Mouse (Mus musculus) CH12.LX (cell line): ENCODE data around the gene Ypel1. TPM values are rescaled to one million over a fixed set of nuclear protein-coding genes. Genes with fewer than 3 reads are reported as not detected.
A peak's percentile ranks its signal among the peaks of the same experiment; 100 is the strongest.

Source experiments
- DNase-seq: peaks from one replicate; pipeline ENCODE4 v3.0.0-alpha.2; 2013; ENCODE audit errors: extremely low read depth
- H3K27ac ChIP-seq: 2 replicates; pipeline ENCODE4 v1.5.1; 2012; ENCODE audit warnings: low read depth, mild to moderate bottlenecking, control low read depth, moderate library complexity; ENCODE audit not compliant: insufficient read depth
- H3K27me3 ChIP-seq: replicated peaks from 2 replicates; pipeline ENCODE3; 2012; ENCODE audit warnings: inconsistent platforms
- H3K36me3 ChIP-seq, 2 experiments: replicated peaks in 1 of 2; 2 replicates each; pipeline versions ENCODE3 to v1.6.1; 2012; ENCODE audit warnings: inconsistent platforms in 1 of 2, low read length in 1 of 2, mild to moderate bottlenecking in 1 of 2, mixed read lengths in 1 of 2, moderate library complexity in 1 of 2; ENCODE audit not compliant: control insufficient read depth in 1 of 2, insufficient read depth in 1 of 2
- H3K4me1 ChIP-seq, 2 experiments: 2 replicates each; pipeline ENCODE4 v1.6.1; 2012; ENCODE audit warnings: inconsistent platforms in 1 of 2, moderate library complexity in 1 of 2; ENCODE audit not compliant: insufficient read depth in 2 of 2, control insufficient read depth in 1 of 2
- H3K4me2 ChIP-seq: 2 replicates; pipeline ENCODE4 v1.6.1; 2012; ENCODE audit warnings: low read depth, mild to moderate bottlenecking, control low read depth; ENCODE audit not compliant: poor library complexity, insufficient read depth, severe bottlenecking
- H3K4me3 ChIP-seq, 3 experiments: fragments of 150-350 bp in 1 of 3; sonication (generic) in 1 of 3; replicated peaks in 1 of 3; 2 replicates each; pipeline versions ENCODE3 to v1.5.1; 2011 to 2012; ENCODE audit warnings: low read depth in 2 of 3, low read length in 2 of 3, mild to moderate bottlenecking in 2 of 3, moderate library complexity in 2 of 3, control low read depth in 1 of 3, improper control_type of control experiment in 1 of 3, inconsistent platforms in 1 of 3, mixed read lengths in 1 of 3; ENCODE audit not compliant: poor library complexity in 1 of 3
- H3K79me2 ChIP-seq: replicated peaks from 2 replicates; pipeline ENCODE4 v1.6.1; 2012; ENCODE audit warnings: mild to moderate bottlenecking, moderate library complexity; ENCODE audit not compliant: control insufficient read depth, poor library complexity, insufficient read depth, severe bottlenecking; ENCODE audit errors: extremely low read depth
- H3K9ac ChIP-seq: 2 replicates; pipeline ENCODE4 v1.6.1; 2012; ENCODE audit warnings: low read depth, mild to moderate bottlenecking, control low read depth, moderate library complexity; ENCODE audit not compliant: insufficient read depth
- H3K9me3 ChIP-seq: replicated peaks from 2 replicates; pipeline ENCODE3; 2012; ENCODE audit warnings: low read length, inconsistent platforms, mixed read lengths
- CHD1 ChIP-seq: IDR thresholded peaks from 2 replicates; pipeline ENCODE4 v1.6.1; 2012; ENCODE audit warnings: low read depth, low read length, improper control_type of control experiment, inconsistent platforms
- E2F4 ChIP-seq: IDR thresholded peaks from 2 replicates; pipeline ENCODE4 v1.6.1; 2011; ENCODE audit warnings: low read depth, low read length, improper control_type of control experiment; ENCODE audit not compliant: insufficient replicate concordance
- ELF1 ChIP-seq: IDR thresholded peaks from 2 replicates; pipeline ENCODE4 v1.6.1; 2014; ENCODE audit warnings: low read depth, mild to moderate bottlenecking, inconsistent platforms, low read length, improper control_type of control experiment
- EP300 ChIP-seq: IDR thresholded peaks from 2 replicates; pipeline ENCODE4 v1.6.1; 2011; ENCODE audit warnings: low read length, improper control_type of control experiment
- GABPA ChIP-seq: IDR thresholded peaks from 2 replicates; pipeline ENCODE4 v1.6.1; 2012; ENCODE audit warnings: low read depth, low read length, improper control_type of control experiment, inconsistent platforms; ENCODE audit not compliant: insufficient replicate concordance
- HCFC1 ChIP-seq: IDR thresholded peaks from 2 replicates; pipeline ENCODE4 v1.6.1; 2012; ENCODE audit warnings: low read depth, mild to moderate bottlenecking, inconsistent platforms, low read length, improper control_type of control experiment
- IRF4 ChIP-seq: IDR thresholded peaks from 2 replicates; pipeline ENCODE4 v1.6.1; 2014; ENCODE audit warnings: low read depth, mild to moderate bottlenecking, inconsistent platforms, low read length, improper control_type of control experiment
- JUN ChIP-seq: IDR thresholded peaks from 2 replicates; pipeline ENCODE4 v1.6.1; 2011; ENCODE audit warnings: low read depth, mild to moderate bottlenecking, low read length, improper control_type of control experiment, moderate library complexity; ENCODE audit not compliant: insufficient read depth
- JUND ChIP-seq: conservative IDR thresholded peaks from 2 replicates; pipeline ENCODE4 v1.6.1; 2011; ENCODE audit warnings: low read depth, low read length, improper control_type of control experiment
- MAFK ChIP-seq: IDR thresholded peaks from 2 replicates; pipeline ENCODE4 v1.6.1; 2011; ENCODE audit warnings: low read length, improper control_type of control experiment; ENCODE audit not compliant: insufficient replicate concordance
- MAX ChIP-seq: IDR thresholded peaks from 2 replicates; pipeline ENCODE4 v1.6.1; 2011; ENCODE audit warnings: low read length, improper control_type of control experiment
- MXI1 ChIP-seq: IDR thresholded peaks from 2 replicates; pipeline ENCODE4 v1.6.1; 2011; ENCODE audit warnings: mild to moderate bottlenecking, low read depth, low read length, improper control_type of control experiment
- MYC ChIP-seq: IDR thresholded peaks from 2 replicates; pipeline ENCODE4 v1.6.1; 2011; ENCODE audit warnings: low read depth, mild to moderate bottlenecking, improper control_type of control experiment, low read length
- NELFE ChIP-seq: IDR thresholded peaks from 2 replicates; pipeline ENCODE4 v1.6.1; 2011; ENCODE audit warnings: low read depth, low read length, improper control_type of control experiment
- NRF1 ChIP-seq: IDR thresholded peaks from 2 replicates; pipeline ENCODE4 v1.6.1; 2014; ENCODE audit warnings: low read depth, mild to moderate bottlenecking, inconsistent platforms, low read length, improper control_type of control experiment, moderate library complexity
- POLR2A ChIP-seq: IDR thresholded peaks from 2 replicates; pipeline ENCODE4 v1.6.1; 2011; ENCODE audit warnings: low read depth, mild to moderate bottlenecking, improper control_type of control experiment, low read length
- POLR2AphosphoS2 ChIP-seq: IDR thresholded peaks from 2 replicates; pipeline ENCODE4 v1.6.1; 2011; ENCODE audit warnings: low read depth, low read length, improper control_type of control experiment
- RAD21 ChIP-seq: IDR thresholded peaks from 2 replicates; pipeline ENCODE4 v1.6.1; 2011; ENCODE audit warnings: low read depth, mild to moderate bottlenecking, low read length, improper control_type of control experiment, moderate library complexity
- RCOR1 ChIP-seq: conservative IDR thresholded peaks from 2 replicates; pipeline ENCODE4 v1.6.1; 2012; ENCODE audit warnings: low read depth, mild to moderate bottlenecking, inconsistent platforms, low read length, improper control_type of control experiment
- SIN3A ChIP-seq: IDR thresholded peaks from 2 replicates; pipeline ENCODE4 v1.6.1; 2012; ENCODE audit warnings: low read length, improper control_type of control experiment, inconsistent platforms
- TBP ChIP-seq: conservative IDR thresholded peaks from 2 replicates; pipeline ENCODE4 v1.6.1; 2011; ENCODE audit warnings: low read depth, low read length, improper control_type of control experiment
- UBTF ChIP-seq: IDR thresholded peaks from 2 replicates; pipeline ENCODE4 v1.6.1; 2012; ENCODE audit warnings: low read depth, mild to moderate bottlenecking, inconsistent platforms, low read length, improper control_type of control experiment, moderate library complexity
- ZMIZ1 ChIP-seq: IDR thresholded peaks from 2 replicates; pipeline ENCODE4 v1.6.1; 2012; ENCODE audit warnings: low read depth, mild to moderate bottlenecking, inconsistent platforms, low read length, improper control_type of control experiment
- ZNF384 ChIP-seq: IDR thresholded peaks from 2 replicates; pipeline ENCODE4 v1.6.1; 2012; ENCODE audit warnings: low read depth, low read length, improper control_type of control experiment, inconsistent platforms
- dilution Hi-C: fragments of 300-500 bp; cut with MboI; formaldehyde crosslinking; loops from 2 replicates; pipeline ENCODE4 v1.14.3; 2020; ENCODE audit warnings: low sequenced_read_pairs; ENCODE audit not compliant: extremely low pct_unique_long_range_greater_than_20kb, extremely low pct_ligation_motif_present
- in situ Hi-C: fragments of 300-500 bp; cut with MboI; formaldehyde crosslinking; loops from 3 replicates; pipeline ENCODE4 v1.14.3; 2019; ENCODE audit warnings: low sequenced_read_pairs, low pct_ligation_motif_present, low pct_unique_long_range_greater_than_20kb, mixed read lengths
- polyA plus RNA-seq: library from polyadenylated mRNA; unstranded; fragments of >175 nt; gene quantifications from 2 replicates; pipeline ENCODE4 v1.2.1, GENCODE M21; 2012; ENCODE audit warnings: low read depth; ENCODE audit not compliant: insufficient read length
- total RNA-seq, 2 experiments: library from RNA; depleted of rRNA; stranded (reverse); fragments of 300-350 nt in 1 of 2; fragments of >200 nt in 1 of 2; gene quantifications; 2 replicates each; pipeline ENCODE4 v1.2.3; 2012 to 2014

Ypel1 gene
- total and polyA plus RNA-seq, 3 experiments, result 0.21 to 1.5 (median 0.83) TPM

DNA sequence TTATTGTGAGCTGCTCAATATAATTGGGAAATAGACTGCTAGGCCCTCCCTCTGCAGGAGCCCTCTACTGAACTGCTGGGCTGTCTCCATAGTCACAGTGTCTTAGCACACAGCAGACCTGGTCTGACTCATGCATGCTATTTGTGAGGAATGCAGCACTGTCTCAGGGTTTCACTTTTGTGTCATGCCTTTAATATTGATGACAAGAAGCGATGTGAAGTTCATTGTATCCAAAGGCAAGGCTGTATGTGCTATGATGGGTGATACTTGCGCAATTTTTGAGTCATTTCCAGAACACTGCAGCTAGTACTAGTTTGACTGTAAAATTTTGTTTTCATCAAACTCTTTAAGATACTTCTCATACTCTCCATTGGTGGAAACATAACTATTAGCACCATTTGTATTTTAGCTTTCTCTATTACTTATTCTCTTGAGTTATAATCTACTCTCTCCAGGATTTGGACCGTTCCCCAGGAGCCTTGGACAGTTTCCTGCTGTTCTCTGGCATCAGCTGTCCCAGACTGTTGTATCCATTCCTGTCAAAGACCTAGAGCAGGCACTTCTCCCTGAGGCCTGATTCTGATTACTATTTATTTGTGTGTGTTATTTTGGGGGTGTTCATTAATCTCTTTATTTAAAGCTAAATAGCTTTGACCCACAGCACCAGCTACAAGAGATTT, 44.9 kb upstream of the Ypel1 start:
- no peaks in the 10 kb centered on the region for H3K9me3 ChIP-seq
- no peaks in the 10 kb centered on the region for H3K27me3 ChIP-seq
- H3K9ac ChIP-seq, result no peak overlapping the region
- H3K4me1 ChIP-seq, result peaks cover 0 to 3% of the 10 kb centered on the region in 2 experiments; a peak in 1 of 4 replicates
- H3K27ac ChIP-seq, result 0 out of 2 replicates have a peak overlapping the region, but pooled peaks have one; percentile 4
- H3K79me2 ChIP-seq, result peaks cover 28% of the 10 kb centered on the region
- peak; percentile 13 for DNase-seq
- H3K36me3 ChIP-seq, result peaks cover 62 to 92% of the 10 kb centered on the region in 2 experiments
- no peak overlapping the region for H3K4me3 ChIP-seq
- dilution Hi-C loops (no loop called here), in situ Hi-C loops (no loop called here)
- peak; percentile 58; the same call in 1 of the 2 replicates for TF ChIP-seq JUN
- no peak for TF ChIP-seq CHD1
- TF ChIP-seq GABPA, result no peak
- peak; percentile 80 for TF ChIP-seq IRF4
- peak; percentile 48; the same call in 1 of the 2 replicates for TF ChIP-seq EP300
- no peak for TF ChIP-seq SIN3A
- no peak for TF ChIP-seq RAD21
- peak; percentile 83 for TF ChIP-seq JUND
- TF ChIP-seq RCOR1, result no peak
- no peak for TF ChIP-seq MAX
- no peak for TF ChIP-seq UBTF
- no peak for TF ChIP-seq HCFC1
- no peak for TF ChIP-seq ZNF384
- TF ChIP-seq NELFE, result no peak
- no peak for TF ChIP-seq POLR2AphosphoS2
- no peak for TF ChIP-seq NRF1
- TF ChIP-seq E2F4, result no peak
- no peak overlapping the region for H3K4me2 ChIP-seq

GRCm38 (mm10) chr16:17029971-17030695, 39.4 kb upstream of the Ypel1 start:
- no peak overlapping the region for H3K27ac ChIP-seq
- no peak for TF ChIP-seq UBTF
- TF ChIP-seq MAX, result no peak
- no peak for TF ChIP-seq POLR2A
- TF ChIP-seq POLR2AphosphoS2, result no peak
- no peak for TF ChIP-seq MYC
- no peak for TF ChIP-seq E2F4
- no peak for TF ChIP-seq TBP
- TF ChIP-seq MXI1, result no peak
- TF ChIP-seq GABPA, result no peak
- no peak for TF ChIP-seq CHD1
- TF ChIP-seq ELF1, result no peak
- TF ChIP-seq HCFC1, result no peak
- TF ChIP-seq MAFK, result no peak
- TF ChIP-seq ZMIZ1, result no peak
- TF ChIP-seq RAD21, result no peak
- TF ChIP-seq, all 38 proteins: peak for 0
- Histone ChIP-seq H3K9ac (no peak overlapping the region), H3K36me3 (peaks cover 56 to 90% of the 10 kb centered on the region in 2 experiments), H3K27me3 (no peaks in the 10 kb centered on the region), H3K79me2 (peaks cover 4% of the 10 kb centered on the region), H3K4me3 (no peak overlapping the region), H3K9me3 (no peaks in the 10 kb centered on the region), H3K4me2 (no peak overlapping the region), H3K4me1 (peaks cover 2 to 7% of the 10 kb centered on the region in 2 experiments; a peak in 3 of 4 replicates)
- in situ Hi-C loops (no loop called here), dilution Hi-C loops (no loop called here)
- no peak for DNase-seq
